Mouse (Mus musculus): ENCODE measurements at regions not wholly inside any gene's neighbourhood (a gene's known extent, or its start where the extent isn't known, plus 50 kb on each side); places are given as distances from the start of the nearest gene placed in this dataset.
A peak's percentile ranks its signal among the peaks of the same experiment; 100 is the strongest.

DNA sequence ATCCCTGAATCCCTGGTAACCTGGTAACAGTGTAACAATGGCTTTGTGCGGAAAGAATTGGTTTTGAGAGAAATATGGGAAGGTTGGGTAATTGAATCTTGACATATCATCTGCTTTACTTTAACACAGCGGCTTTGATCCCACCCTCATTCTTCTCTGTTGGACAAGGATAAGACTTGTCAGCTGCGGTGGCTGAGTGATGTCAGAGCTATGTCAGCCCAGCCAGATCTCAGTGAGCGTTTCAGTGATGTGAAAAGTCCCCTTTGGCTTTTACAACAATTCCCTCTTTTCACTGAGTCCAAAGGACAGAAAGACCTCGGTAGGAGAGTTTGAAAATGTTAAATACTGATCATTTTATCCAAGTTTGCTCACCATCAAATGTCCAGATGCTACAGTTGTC is 546.1 kb downstream of the Gm19410 start:
- Histone ChIP-seq H3K36me3 (ENCODE audit: control insufficient read depth, insufficient read depth, low read length) (no peaks in the 10 kb centered on the region), H3K27me3 (ENCODE audit: control insufficient read depth, insufficient read depth, low read length) (no peaks in the 10 kb centered on the region), H3K4me3 (ENCODE audit: low read depth, low read length) (no peak overlapping the region), H3K4me1 (replicated peaks; ENCODE audit: control insufficient read depth, insufficient read depth) (no peaks in the 10 kb centered on the region), H3K9ac (ENCODE audit: low read length) (no peak overlapping the region), H3K9me3 (ENCODE audit: control insufficient read depth, low read length) (no peaks in the 10 kb centered on the region), H3K27ac (replicated peaks) (no peak overlapping the region), H3K4me2 (replicated peaks; ENCODE audit: low read depth) (no peak overlapping the region)
- TF ChIP-seq CTCF (IDR thresholded peaks at IDR 0.05; ENCODE audit: low read depth) (no peak), EP300 (optimal IDR thresholded peaks at IDR 0.05) (no peak)
- WGBS: 66% methylated on average over 5 of the region's 5 CpGs
- DNase-seq (ENCODE audit: low spot score) (no peak), ATAC-seq (ENCODE audit: low FRiP score, low TSS enrichment) (no peak)

DNA sequence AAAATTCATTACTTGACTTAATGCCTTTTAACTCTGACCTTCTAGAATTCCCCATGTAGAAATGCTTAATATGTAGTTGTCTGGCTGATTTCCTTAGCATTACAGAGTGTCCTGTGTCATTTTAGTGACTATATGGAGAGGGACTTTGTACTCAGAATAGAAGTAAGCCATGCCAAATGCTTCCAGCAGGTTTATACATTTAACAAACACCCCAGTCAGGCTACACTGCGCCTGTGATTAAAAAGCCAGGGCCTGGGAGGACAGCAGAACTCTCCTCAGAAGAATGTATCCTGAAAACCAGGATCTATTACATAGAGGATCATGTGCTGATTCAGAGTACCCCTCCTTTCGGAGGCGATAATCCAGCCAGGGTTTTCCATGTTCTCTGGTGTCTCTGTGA is 547.4 kb downstream of the Gm19410 start:
- Histone ChIP-seq H3K27me3 (ENCODE audit: control insufficient read depth, insufficient read depth, low read length) (no peaks in the 10 kb centered on the region), H3K9ac (ENCODE audit: low read length) (no peak overlapping the region), H3K36me3 (ENCODE audit: control insufficient read depth, insufficient read depth, low read length) (no peaks in the 10 kb centered on the region), H3K4me1 (replicated peaks; ENCODE audit: control insufficient read depth, insufficient read depth) (no peaks in the 10 kb centered on the region), H3K27ac (replicated peaks) (no peak overlapping the region), H3K9me3 (ENCODE audit: control insufficient read depth, low read length) (no peaks in the 10 kb centered on the region), H3K4me3 (ENCODE audit: low read depth, low read length) (no peak overlapping the region), H3K4me2 (replicated peaks; ENCODE audit: low read depth) (no peak overlapping the region)
- TF ChIP-seq EP300 (optimal IDR thresholded peaks at IDR 0.05): no peak
- TF ChIP-seq CTCF (IDR thresholded peaks at IDR 0.05; ENCODE audit: low read depth): no peak
- DNase-seq (ENCODE audit: low spot score) (no peak), ATAC-seq (ENCODE audit: low FRiP score, low TSS enrichment) (no peak)
- 81% methylated on average over 3 of the region's 3 CpGs for WGBS

DNA sequence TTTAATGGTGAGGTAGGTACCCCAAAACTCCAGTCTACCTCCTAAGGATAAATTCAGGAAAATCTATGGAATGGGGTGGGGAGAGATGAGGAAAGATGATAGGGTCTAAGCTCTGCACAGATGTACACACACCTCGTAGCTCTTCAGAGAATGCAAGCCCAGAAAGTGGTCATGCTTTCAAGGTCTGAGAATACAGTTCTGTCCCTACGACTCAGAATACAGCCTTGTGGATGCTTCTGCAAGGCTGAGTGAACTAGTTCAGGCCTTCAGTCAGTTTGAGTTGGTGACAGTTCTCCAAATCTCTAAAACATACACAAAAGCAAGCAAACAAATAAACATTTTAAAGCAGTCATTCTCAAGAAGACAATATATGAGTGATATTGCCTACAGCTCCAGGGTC is 552.8 kb downstream of the Gm19410 start:
- Histone ChIP-seq H3K4me3 (ENCODE audit: low read depth, low read length) (no peak overlapping the region), H3K27ac (replicated peaks) (no peak overlapping the region), H3K27me3 (ENCODE audit: control insufficient read depth, insufficient read depth, low read length) (no peaks in the 10 kb centered on the region), H3K4me2 (replicated peaks; ENCODE audit: low read depth) (no peak overlapping the region), H3K9me3 (ENCODE audit: control insufficient read depth, low read length) (no peaks in the 10 kb centered on the region), H3K36me3 (ENCODE audit: control insufficient read depth, insufficient read depth, low read length) (no peaks in the 10 kb centered on the region), H3K9ac (ENCODE audit: low read length) (no peak overlapping the region), H3K4me1 (replicated peaks; ENCODE audit: control insufficient read depth, insufficient read depth) (no peaks in the 10 kb centered on the region)
- DNase-seq (ENCODE audit: low spot score) (no peak), ATAC-seq (ENCODE audit: low FRiP score, low TSS enrichment) (no peak)
- TF ChIP-seq CTCF (IDR thresholded peaks at IDR 0.05; ENCODE audit: low read depth) (no peak), EP300 (optimal IDR thresholded peaks at IDR 0.05) (no peak)
- 83% methylated on average over 2 of the region's 2 CpGs for WGBS

DNA sequence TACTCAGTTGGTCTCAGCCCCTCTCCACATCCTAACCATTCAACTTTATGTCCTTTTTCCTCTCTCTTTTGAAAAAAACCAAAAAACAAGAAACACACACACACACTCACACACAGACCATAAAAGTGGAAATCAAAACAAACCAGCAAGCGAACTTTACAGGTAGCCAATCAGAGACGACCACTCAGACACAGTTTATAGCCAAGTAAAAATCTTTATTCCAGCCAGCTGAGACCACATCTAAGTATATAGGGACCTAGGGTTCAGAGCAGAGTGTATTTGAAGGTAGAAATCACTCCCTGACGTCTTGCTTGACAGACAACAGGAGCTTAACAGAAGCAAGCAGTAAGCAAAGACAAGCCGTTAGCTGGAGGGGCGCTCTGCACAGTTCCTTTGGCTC is 553.3 kb downstream of the Gm19410 start:
- ATAC-seq (ENCODE audit: low FRiP score, low TSS enrichment): no peak
- Histone ChIP-seq H3K9me3 (ENCODE audit: control insufficient read depth, low read length) (no peaks in the 10 kb centered on the region), H3K4me2 (replicated peaks; ENCODE audit: low read depth) (no peak overlapping the region), H3K9ac (ENCODE audit: low read length) (no peak overlapping the region), H3K27ac (replicated peaks) (no peak overlapping the region), H3K4me3 (ENCODE audit: low read depth, low read length) (no peak overlapping the region), H3K36me3 (ENCODE audit: control insufficient read depth, insufficient read depth, low read length) (no peaks in the 10 kb centered on the region), H3K4me1 (replicated peaks; ENCODE audit: control insufficient read depth, insufficient read depth) (no peaks in the 10 kb centered on the region), H3K27me3 (ENCODE audit: control insufficient read depth, insufficient read depth, low read length) (no peaks in the 10 kb centered on the region)
- no peak for DNase-seq (ENCODE audit: low spot score)
- WGBS: 68% methylated on average over 5 of the region's 5 CpGs
- no peak for TF ChIP-seq CTCF (IDR thresholded peaks at IDR 0.05; ENCODE audit: low read depth)
- no peak for TF ChIP-seq EP300 (optimal IDR thresholded peaks at IDR 0.05)

DNA sequence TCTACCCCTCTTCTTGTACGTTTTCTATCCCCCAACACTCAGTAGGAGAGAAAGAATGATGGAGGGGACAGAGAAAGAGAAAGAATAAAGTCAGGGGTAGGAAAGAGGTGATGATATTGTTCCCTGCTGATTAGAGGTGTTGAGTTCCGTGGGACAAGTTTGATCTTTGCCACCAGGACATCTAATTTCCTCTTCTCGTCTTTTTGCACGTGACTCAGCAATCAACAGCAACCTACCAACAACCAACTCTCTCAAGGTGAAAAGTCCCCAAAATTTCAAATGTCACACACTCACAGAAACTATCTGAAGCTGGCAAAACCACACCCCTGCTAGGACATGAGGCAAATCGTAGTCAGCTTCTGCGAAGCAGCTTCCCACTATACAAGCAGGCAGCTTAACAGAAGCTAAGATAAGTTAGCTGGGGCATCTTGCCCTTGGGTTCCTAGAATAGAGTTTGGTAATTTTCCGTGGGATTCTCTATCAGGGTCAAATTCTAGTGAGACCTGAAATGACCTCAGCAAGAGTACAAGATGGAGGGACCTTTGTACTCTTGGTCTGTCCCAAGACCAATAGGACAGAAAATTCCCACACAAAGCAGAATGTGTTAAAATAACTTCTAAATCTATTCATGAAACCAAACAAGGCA is 553.8 kb downstream of the Gm19410 start:
- ATAC-seq (ENCODE audit: low FRiP score, low TSS enrichment) (no peak), DNase-seq (ENCODE audit: low spot score) (no peak)
- Histone ChIP-seq H3K27me3 (ENCODE audit: control insufficient read depth, insufficient read depth, low read length) (no peaks in the 10 kb centered on the region), H3K36me3 (ENCODE audit: control insufficient read depth, insufficient read depth, low read length) (no peaks in the 10 kb centered on the region), H3K27ac (replicated peaks) (no peak overlapping the region), H3K9ac (ENCODE audit: low read length) (no peak overlapping the region), H3K9me3 (ENCODE audit: control insufficient read depth, low read length) (no peaks in the 10 kb centered on the region), H3K4me1 (replicated peaks; ENCODE audit: control insufficient read depth, insufficient read depth) (no peaks in the 10 kb centered on the region), H3K4me2 (replicated peaks; ENCODE audit: low read depth) (no peak overlapping the region), H3K4me3 (ENCODE audit: low read depth, low read length) (no peak overlapping the region)
- 61% methylated on average over 7 of the region's 7 CpGs for WGBS
- TF ChIP-seq EP300 (optimal IDR thresholded peaks at IDR 0.05) (no peak), CTCF (IDR thresholded peaks at IDR 0.05; ENCODE audit: low read depth) (no peak)

DNA sequence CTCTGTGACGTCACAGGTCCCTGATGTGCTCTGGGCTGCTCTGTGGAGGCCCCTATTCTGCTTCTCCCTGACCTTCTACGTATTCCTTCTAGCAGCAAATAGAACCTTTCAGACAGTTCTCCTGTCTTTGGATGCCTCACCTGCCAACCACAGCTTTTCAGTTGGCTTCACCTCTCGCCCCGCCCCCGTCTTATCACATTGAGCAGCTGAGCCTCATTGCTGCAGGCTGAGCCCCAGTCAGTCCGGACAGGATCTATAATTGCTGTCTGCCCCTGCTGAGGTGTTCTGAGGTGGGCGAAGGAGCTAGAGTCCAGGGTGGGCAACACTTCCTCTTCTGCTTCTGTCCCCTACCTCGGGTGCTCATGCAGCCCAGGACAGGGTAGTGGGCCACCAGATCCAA is 556.5 kb downstream of the Gm19410 start:
- WGBS: 62% methylated on average over 8 of the region's 8 CpGs
- TF ChIP-seq EP300 (optimal IDR thresholded peaks at IDR 0.05) (no peak), CTCF (IDR thresholded peaks at IDR 0.05; ENCODE audit: low read depth) (no peak)
- DNase-seq (ENCODE audit: low spot score): peak; percentile 22

More for the DNA sequence above, 556.5 kb downstream of the Gm19410 start:
- H3K4me2 ChIP-seq (replicated peaks; ENCODE audit: low read depth): no peak overlapping the region
- H3K9me3 ChIP-seq (ENCODE audit: control insufficient read depth, low read length): no peaks in the 10 kb centered on the region
- ATAC-seq (ENCODE audit: low FRiP score, low TSS enrichment): no peak
- H3K27me3 ChIP-seq (ENCODE audit: control insufficient read depth, insufficient read depth, low read length): no peaks in the 10 kb centered on the region
- no peak overlapping the region for H3K9ac ChIP-seq (ENCODE audit: low read length)
- no peaks in the 10 kb centered on the region for H3K36me3 ChIP-seq (ENCODE audit: control insufficient read depth, insufficient read depth, low read length)
- H3K27ac ChIP-seq (replicated peaks): no peak overlapping the region
- H3K4me3 ChIP-seq (ENCODE audit: low read depth, low read length): no peak overlapping the region
- no peaks in the 10 kb centered on the region for H3K4me1 ChIP-seq (replicated peaks; ENCODE audit: control insufficient read depth, insufficient read depth)

Measured in stomach, postnatal 0 days (tissue).